Mouse (Mus musculus) heart, adult 11 months (tissue): ENCODE measurements at regions not wholly inside any gene's neighbourhood (a gene's known extent, or its start where the extent isn't known, plus 50 kb on each side); places are given as distances from the start of the nearest gene placed in this dataset.

Experiments used
- DNase-seq: peaks from one replicate; pipeline ENCODE4 v3.0.0; 2022

GRCm38 (mm10) chr17:64915025-64915424, 79.2 kb upstream of the 4930583I09Rik start:
- peak; percentile 94 for DNase-seq

GRCm38 (mm10) chr17:64914302-64914701, 78.4 kb upstream of the 4930583I09Rik start:
- peak; percentile 78 for DNase-seq

GRCm38 (mm10) chr17:64908671-64909070, 72.8 kb upstream of the 4930583I09Rik start:
- no peak for DNase-seq

GRCm38 (mm10) chr17:64901721-64902623, 66.1 kb upstream of the 4930583I09Rik start:
- DNase-seq: no peak

GRCm38 (mm10) chr17:64897473-64897872, 61.6 kb upstream of the 4930583I09Rik start:
- DNase-seq: no peak

GRCm38 (mm10) chr17:64895886-64896285, 60.0 kb upstream of the 4930583I09Rik start:
- no peak for DNase-seq

- no peak for DNase-seq
Observed at GRCm38 (mm10) chr17:64895466-64895865, 59.6 kb upstream of the 4930583I09Rik start.

- DNase-seq: no peak
Observed at GRCm38 (mm10) chr17:64893182-64893902, 57.5 kb upstream of the 4930583I09Rik start.
